Mouse (Mus musculus): Measurements from ENCODE around the gene Mt1. TPM values are rescaled to one million over a fixed set of nuclear protein-coding genes. Genes with fewer than 3 reads are reported as not detected.
A peak's percentile ranks its signal among the peaks of the same experiment; 100 is the strongest.

Mt1 gene
- total RNA-seq, 2 experiments from 2014 or later: 22.5 to 181 TPM

- DNase-seq (ENCODE audit: low spot score): no peak
Observed at GRCm38 (mm10) chr8:94172809-94173732, 5.8 kb upstream of the Mt1 start.

GRCm38 (mm10) chr8:94173848-94174403, 5.0 kb upstream of the Mt1 start:
- DNase-seq (ENCODE audit: low spot score): no peak

- no peak for DNase-seq (ENCODE audit: low spot score)
Observed at GRCm38 (mm10) chr8:94174619-94175213, 4.2 kb upstream of the Mt1 start.

GRCm38 (mm10) chr8:94177716-94178390, 1.0 kb upstream of the Mt1 start:
- DNase-seq (ENCODE audit: low spot score): no peak

- DNase-seq (ENCODE audit: low spot score): no peak
Observed at GRCm38 (mm10) chr8:94179713-94180560, 1.1 kb downstream of the Mt1 start.

GRCm38 (mm10) chr8:94180561-94180908, 1.7 kb downstream of the Mt1 start:
- no peak for DNase-seq (ENCODE audit: low spot score)

- DNase-seq (ENCODE audit: low spot score): no peak
Observed at GRCm38 (mm10) chr8:94182055-94182929, 3.4 kb downstream of the Mt1 start.

GRCm38 (mm10) chr8:94183117-94183516, 4.2 kb downstream of the Mt1 start:
- peak; percentile 71 for DNase-seq (ENCODE audit: low spot score)

- no peak for DNase-seq (ENCODE audit: low spot score)
Observed at GRCm38 (mm10) chr8:94184357-94184843, 5.5 kb downstream of the Mt1 start.

- DNase-seq (ENCODE audit: low spot score): no peak
Observed at GRCm38 (mm10) chr8:94185791-94186190, 6.9 kb downstream of the Mt1 start.

- peak; percentile 82 for DNase-seq (ENCODE audit: low spot score)
Observed at GRCm38 (mm10) chr8:94186542-94186941, 7.7 kb downstream of the Mt1 start.

- no peak for DNase-seq (ENCODE audit: low spot score)
Observed at GRCm38 (mm10) chr8:94187290-94188002, 8.6 kb downstream of the Mt1 start.

- DNase-seq (ENCODE audit: low spot score): peak; percentile 72
Observed at GRCm38 (mm10) chr8:94189275-94190031, 10.6 kb downstream of the Mt1 start.

GRCm38 (mm10) chr8:94191101-94191691, 12.3 kb downstream of the Mt1 start:
- peak; percentile 69 for DNase-seq (ENCODE audit: low spot score)

GRCm38 (mm10) chr8:94192926-94193325, 14.0 kb downstream of the Mt1 start:
- DNase-seq (ENCODE audit: low spot score): peak; percentile 70

GRCm38 (mm10) chr8:94194591-94195223, 15.8 kb downstream of the Mt1 start:
- DNase-seq (ENCODE audit: low spot score): peak; percentile 69

- DNase-seq (ENCODE audit: low spot score): peak; percentile 68
Observed at GRCm38 (mm10) chr8:94199202-94199869, 20.5 kb downstream of the Mt1 start.

Measured in gastrocnemius, adult 18-20 months (tissue).